Mouse (Mus musculus): ENCODE results near the gene Olfr331. TPM values are rescaled to one million over a fixed set of nuclear protein-coding genes. Genes with fewer than 3 reads are reported as not detected.

The Olfr331 gene
- polyA plus RNA-seq (2017; shearing (Covaris generic)): not detected

DNA sequence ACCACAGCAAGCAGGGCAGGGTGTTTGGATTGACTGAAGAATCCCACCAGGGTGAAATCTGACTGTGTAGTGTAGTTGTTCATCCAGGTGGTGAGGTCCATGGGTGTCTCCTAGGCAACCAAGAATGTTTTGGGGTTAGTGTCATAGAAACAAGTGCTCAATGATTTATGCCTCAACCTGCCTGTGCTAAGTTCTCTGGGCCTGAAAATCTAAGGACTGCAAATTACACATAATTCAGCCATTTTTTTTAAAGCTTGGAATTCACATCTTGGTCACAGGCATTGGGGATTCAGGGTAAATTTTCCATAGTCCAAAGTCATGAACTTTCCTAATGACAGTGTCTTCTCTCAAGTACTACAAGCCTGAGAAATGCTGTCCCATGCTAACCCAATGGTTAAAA is at the start of gene Olfr331:
Gene Olfr331 (minus strand): TSS at position 101 of the 400 bp plus-strand sequence.

DNA sequence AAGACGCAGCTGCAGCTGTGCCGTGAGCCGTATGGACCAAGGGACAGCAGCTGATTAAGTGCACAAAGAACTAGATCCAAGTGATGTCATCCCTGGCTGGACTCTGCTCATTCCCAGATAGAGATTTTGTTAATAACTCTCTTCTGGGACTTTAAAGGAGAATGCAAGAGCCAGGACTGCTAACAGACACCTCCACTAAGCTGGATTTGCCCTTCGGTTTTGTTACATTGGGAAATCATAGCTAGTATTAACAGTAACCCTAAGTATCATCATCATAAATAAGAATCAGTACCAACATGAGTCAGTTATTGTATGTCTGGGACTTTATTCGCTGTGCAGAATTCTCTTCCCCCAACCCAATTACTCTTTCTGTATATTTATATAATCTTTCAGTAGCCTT is 44.0 kb upstream of the Olfr331 start, which contains the start of gene Olfr329-ps:
Gene Olfr329-ps (minus strand): TSS at position 101 of the 400 bp plus-strand sequence.

GRCm38 (mm10) chr11:58534736-58535135 is 32.4 kb upstream of the Olfr331 start, which contains the start of gene Olfr330:
TSS of gene Olfr330 (minus strand) at chr11:58534836.

GRCm38 (mm10) chr11:58492455-58492854 is 9.9 kb downstream of the Olfr331 start, which contains the start of gene Olfr332:
TSS of gene Olfr332 (minus strand) at chr11:58492555.

DNA sequence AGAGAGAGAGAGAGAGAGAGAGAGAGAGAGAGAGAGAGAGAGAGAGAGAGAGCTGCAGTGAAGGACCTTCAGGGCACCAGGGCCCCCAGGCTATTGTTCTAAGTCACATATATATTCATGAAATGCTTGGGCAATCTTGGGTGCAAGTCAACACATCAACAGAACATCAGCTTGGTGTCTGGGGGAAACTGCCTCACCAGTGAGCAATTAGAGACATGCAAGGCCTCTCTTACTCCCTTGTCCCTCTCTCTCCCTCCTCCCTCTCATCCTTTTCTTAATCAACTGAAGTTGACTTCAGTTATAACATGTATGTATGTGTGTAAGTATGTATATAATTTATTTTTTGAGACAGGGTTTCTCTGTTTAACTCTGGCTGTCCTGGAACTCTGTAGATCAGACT is 40.2 kb downstream of the Olfr331 start, which contains the start of gene Olfr30:
Gene Olfr30 (minus strand): TSS at position 101 of the 400 bp plus-strand sequence.

GRCm38 (mm10) chr11:58452759-58453158 is 49.6 kb downstream of the Olfr331 start, which contains the start of gene Lypd9:
TSS of gene Lypd9 (minus strand) at chr11:58452923.

Other genes starting within 250 kb of the Olfr331 start
- gene 4930438A08Rik, start 227.8 kb downstream of the Olfr331 start, polyA plus RNA-seq (2017; shearing (Covaris generic)): not detected
- gene Zfp692, start 195.5 kb downstream of the Olfr331 start, polyA plus RNA-seq (2017; shearing (Covaris generic)): 39.8 TPM
- 39.7 TPM for gene Zfp672, start 172.2 kb downstream of the Olfr331 start, polyA plus RNA-seq (2017; shearing (Covaris generic))
- gene Sh3bp5l, start 171.8 kb downstream of the Olfr331 start, polyA plus RNA-seq (2017; shearing (Covaris generic)): 12.9 TPM
- gene Lypd8, start 123.5 kb downstream of the Olfr331 start, polyA plus RNA-seq (2017; shearing (Covaris generic)): 0.59 TPM
- gene 1810065E05Rik, start 81.5 kb downstream of the Olfr331 start, polyA plus RNA-seq (2017; shearing (Covaris generic)): not detected
- 0.84 TPM for gene Gm12253, start 70.0 kb downstream of the Olfr331 start, polyA plus RNA-seq (2017; shearing (Covaris generic))
- not detected for gene Lypd9, start 49.6 kb downstream of the Olfr331 start, polyA plus RNA-seq (2017; shearing (Covaris generic))
- gene Olfr30, start 40.3 kb downstream of the Olfr331 start, polyA plus RNA-seq (2017; shearing (Covaris generic)): not detected
- gene Olfr332, start 10.0 kb downstream of the Olfr331 start, polyA plus RNA-seq (2017; shearing (Covaris generic)): not detected
- gene Olfr330, start 32.3 kb upstream of the Olfr331 start, polyA plus RNA-seq (2017; shearing (Covaris generic)): 0.99 TPM
- not detected for gene Olfr329-ps, start 43.9 kb upstream of the Olfr331 start, polyA plus RNA-seq (2017; shearing (Covaris generic))
- 0.18 TPM for gene Olfr328, start 53.1 kb upstream of the Olfr331 start, polyA plus RNA-seq (2017; shearing (Covaris generic))
- gene Olfr224, start 68.0 kb upstream of the Olfr331 start, polyA plus RNA-seq (2017; shearing (Covaris generic)): 0.37 TPM
- gene Olfr325, start 75.2 kb upstream of the Olfr331 start, polyA plus RNA-seq (2017; shearing (Covaris generic)): not detected
- not detected for gene Olfr324, start 92.5 kb upstream of the Olfr331 start, polyA plus RNA-seq (2017; shearing (Covaris generic))
- not detected for gene 2210407C18Rik, start 113.5 kb upstream of the Olfr331 start, polyA plus RNA-seq (2017; shearing (Covaris generic))
- gene Olfr323, start 127.9 kb upstream of the Olfr331 start, polyA plus RNA-seq (2017; shearing (Covaris generic)): not detected
- gene Trim58, start 137.9 kb upstream of the Olfr331 start, polyA plus RNA-seq (2017; shearing (Covaris generic)): not detected
- not detected for gene Olfr322, start 156.2 kb upstream of the Olfr331 start, polyA plus RNA-seq (2017; shearing (Covaris generic))
- gene Olfr320, start 178.5 kb upstream of the Olfr331 start, polyA plus RNA-seq (2017; shearing (Covaris generic)): not detected
- not detected for gene Olfr319, start 196.6 kb upstream of the Olfr331 start, polyA plus RNA-seq (2017; shearing (Covaris generic))
- gene Olfr318, start 221.4 kb upstream of the Olfr331 start, polyA plus RNA-seq (2017; shearing (Covaris generic)): 0.18 TPM
- gene Olfr317, start 236.6 kb upstream of the Olfr331 start, polyA plus RNA-seq (2017; shearing (Covaris generic)): not detected

All from effector memory CD4-positive, alpha-beta T cell, adult 7 months (primary cell).